Mouse (Mus musculus) megakaryocyte, embryonic 14.5 days (primary cell): Measurements from ENCODE around the gene Abcb9. TPM values are rescaled to one million over a fixed set of nuclear protein-coding genes. Genes with fewer than 3 reads are reported as not detected.

ENCODE experiments used
- H3K27me3 ChIP-seq: replicated peaks from 2 replicates; pipeline ENCODE3; 2012; ENCODE audit warnings: inconsistent platforms
- H3K36me3 ChIP-seq: replicated peaks from 2 replicates; pipeline ENCODE3; 2012; ENCODE audit warnings: low read length, inconsistent platforms, mixed read lengths
- H3K4me1 ChIP-seq: 2 replicates; pipeline ENCODE4 v1.6.1; 2012; ENCODE audit warnings: inconsistent platforms
- H3K4me3 ChIP-seq: replicated peaks from 2 replicates; pipeline ENCODE3; 2012; ENCODE audit warnings: moderate library complexity, mild to moderate bottlenecking, inconsistent platforms
- H3K9me3 ChIP-seq: 2 replicates; pipeline ENCODE4 v1.6.1; 2012; ENCODE audit warnings: inconsistent platforms
- FLI1 ChIP-seq: IDR thresholded peaks from 2 replicates; pipeline ENCODE4 v1.6.1; 2012; ENCODE audit warnings: low read length, inconsistent platforms, mixed read lengths
- GATA1 ChIP-seq: IDR thresholded peaks from 3 replicates; pipeline ENCODE4 v1.6.1; 2012; ENCODE audit warnings: mixed read lengths, low read length, inconsistent platforms, borderline replicate concordance
- polyA plus RNA-seq: library from polyadenylated mRNA; stranded (reverse); fragments of >175 nt; gene quantifications from 2 replicates; pipeline ENCODE4 v1.2.3, GENCODE M21; 2012; ENCODE audit warnings: low replicate concordance; ENCODE audit not compliant: insufficient read depth

The Abcb9 gene
- 23.8 and 51.5 TPM in 2 replicates for polyA plus RNA-seq

GRCm38 (mm10) chr5:124095596-124096232, at the start of gene Abcb9:
TSS of gene Abcb9 (minus strand) at chr5:124095798.
- H3K4me1 ChIP-seq, result peaks cover 64% of the 10 kb centered on the region

GRCm38 (mm10) chr5:124138066-124138465, 42.5 kb upstream of the Abcb9 start:
- no peaks in the 10 kb centered on the region for H3K27me3 ChIP-seq
- TF ChIP-seq FLI1 (no peak), GATA1 (no peak)
- peaks cover 9% of the 10 kb centered on the region for H3K9me3 ChIP-seq
- peaks cover 100% of the 10 kb centered on the region for H3K36me3 ChIP-seq
- H3K4me1 ChIP-seq, result peaks cover 8% of the 10 kb centered on the region; the same call in 1 of the 2 replicates
- H3K4me3 ChIP-seq, result no peak overlapping the region

More at GRCm38 (mm10) chr5:124095596-124096232, at the start of gene Abcb9:
- peak within 1 kb of the TSS; percentile 92 for H3K4me3 ChIP-seq
- peaks cover 6% of the 10 kb centered on the region for H3K27me3 ChIP-seq
- H3K36me3 ChIP-seq, result peaks cover 4% of the 10 kb centered on the region
- no peak for TF ChIP-seq GATA1
- 0 out of 2 replicates have a peak, but pooled peaks have one; percentile 56 for TF ChIP-seq FLI1
- H3K9me3 ChIP-seq, result peaks cover 11% of the 10 kb centered on the region

GRCm38 (mm10) chr5:124134261-124134660, 38.7 kb upstream of the Abcb9 start:
- Histone ChIP-seq H3K4me3 (no peak overlapping the region), H3K36me3 (peaks cover 100% of the 10 kb centered on the region), H3K4me1 (peaks cover 9% of the 10 kb centered on the region; the same call in 1 of the 2 replicates), H3K27me3 (no peaks in the 10 kb centered on the region), H3K9me3 (no peaks in the 10 kb centered on the region)
- no peak for TF ChIP-seq GATA1
- TF ChIP-seq FLI1, result no peak

GRCm38 (mm10) chr5:124125093-124125492, 29.5 kb upstream of the Abcb9 start:
- no peak for TF ChIP-seq FLI1
- no peak for TF ChIP-seq GATA1
- Histone ChIP-seq H3K4me1 (peaks cover 9% of the 10 kb centered on the region; the same call in 1 of the 2 replicates), H3K4me3 (no peak overlapping the region), H3K9me3 (no peaks in the 10 kb centered on the region), H3K27me3 (no peaks in the 10 kb centered on the region), H3K36me3 (peaks cover 100% of the 10 kb centered on the region)

- no peaks in the 10 kb centered on the region for H3K9me3 ChIP-seq
- H3K4me3 ChIP-seq, result no peak overlapping the region
- no peak for TF ChIP-seq GATA1
- no peak for TF ChIP-seq FLI1
- H3K36me3 ChIP-seq, result peaks cover 100% of the 10 kb centered on the region
- H3K4me1 ChIP-seq, result peaks cover 32% of the 10 kb centered on the region
- H3K27me3 ChIP-seq, result no peaks in the 10 kb centered on the region
These were observed 26.8 kb upstream of the Abcb9 start for GRCm38 (mm10) chr5:124122357-124122756.

GRCm38 (mm10) chr5:124119204-124119603, 23.6 kb upstream of the Abcb9 start:
- H3K4me1 ChIP-seq, result peaks cover 50% of the 10 kb centered on the region
- TF ChIP-seq FLI1 (no peak), GATA1 (no peak)
- no peak overlapping the region for H3K4me3 ChIP-seq
- no peaks in the 10 kb centered on the region for H3K9me3 ChIP-seq
- H3K27me3 ChIP-seq, result no peaks in the 10 kb centered on the region
- peaks cover 85% of the 10 kb centered on the region for H3K36me3 ChIP-seq

- H3K4me1 ChIP-seq, result peaks cover 71% of the 10 kb centered on the region
- no peaks in the 10 kb centered on the region for H3K27me3 ChIP-seq
- no peaks in the 10 kb centered on the region for H3K9me3 ChIP-seq
- peak within 1 kb of the TSS; percentile 93 for H3K4me3 ChIP-seq
- peaks cover 62% of the 10 kb centered on the region for H3K36me3 ChIP-seq
- TF ChIP-seq GATA1 (no peak), FLI1 (peak; percentile 37; the same call in 1 of the 2 replicates)
These were observed 20.6 kb upstream of the Abcb9 start, which contains the start of gene Arl6ip4 for GRCm38 (mm10) chr5:124115990-124116845. TSS of gene Arl6ip4 (plus strand) at chr5:124116089.

GRCm38 (mm10) chr5:124115531-124115930, 19.9 kb upstream of the Abcb9 start:
- H3K4me1 ChIP-seq, result peaks cover 76% of the 10 kb centered on the region
- H3K36me3 ChIP-seq, result peaks cover 56% of the 10 kb centered on the region
- no peaks in the 10 kb centered on the region for H3K27me3 ChIP-seq
- H3K4me3 ChIP-seq, result peak overlapping the region; percentile 93
- no peaks in the 10 kb centered on the region for H3K9me3 ChIP-seq
- no peak for TF ChIP-seq GATA1
- no peak for TF ChIP-seq FLI1

- peaks cover 73% of the 10 kb centered on the region for H3K4me1 ChIP-seq
- H3K27me3 ChIP-seq, result no peaks in the 10 kb centered on the region
- H3K4me3 ChIP-seq, result peak overlapping the region; percentile 93
- peaks cover 45% of the 10 kb centered on the region for H3K36me3 ChIP-seq
- H3K9me3 ChIP-seq, result no peaks in the 10 kb centered on the region
- TF ChIP-seq FLI1 (no peak), GATA1 (no peak)
These were observed 18.9 kb upstream of the Abcb9 start for GRCm38 (mm10) chr5:124114276-124115025.

GRCm38 (mm10) chr5:124113030-124113429, 17.4 kb upstream of the Abcb9 start:
- TF ChIP-seq FLI1 (no peak), GATA1 (no peak)
- peaks cover 59% of the 10 kb centered on the region for H3K4me1 ChIP-seq

More at GRCm38 (mm10) chr5:124113030-124113429, 17.4 kb upstream of the Abcb9 start:
- Histone ChIP-seq H3K9me3 (no peaks in the 10 kb centered on the region), H3K27me3 (no peaks in the 10 kb centered on the region), H3K4me3 (peak overlapping the region; percentile 97), H3K36me3 (peaks cover 31% of the 10 kb centered on the region)
